Mouse (Mus musculus) adrenal gland, postnatal 25 days (tissue): ENCODE results near the gene Ap5s1. TPM values are rescaled to one million over a fixed set of nuclear protein-coding genes. Genes with fewer than 3 reads are reported as not detected.

ENCODE experiments used
- DNase-seq: peaks from one replicate; pipeline ENCODE4 v3.0.0; 2021; ENCODE audit warnings: mixed read lengths
- long read RNA-seq: library from polyadenylated mRNA; stranded (forward); transcript quantifications from one replicate; pipeline ENCODE4 v2.0.0, GENCODE M21; 2021
- total RNA-seq: library from RNA; stranded (reverse); gene quantifications from 2 replicates; pipeline ENCODE4 v1.2.3, GENCODE M21; 2021

The Ap5s1 gene
- 18.6 and 24.5 TPM in 2 replicates for total RNA-seq
- long read RNA-seq, transcript Ap5s1-205 (2 exons, 868 nt), result major isoform, 11 of 29 reads
- long read RNA-seq, transcript Ap5s1-203 (3 exons, 1,521 nt), result minor isoform, 10 of 29 reads
- long read RNA-seq, partial matches to known transcripts, result 1 of 29 reads
- long read RNA-seq, other reads (novel, unspliced or antisense), result 5 of 29 reads

GRCm38 (mm10) chr2:131206778-131207177 lies at the start of gene Ap5s1:
Ap5s1 (plus strand) TSS chr2:131207078.
- no peak for DNase-seq

DNA sequence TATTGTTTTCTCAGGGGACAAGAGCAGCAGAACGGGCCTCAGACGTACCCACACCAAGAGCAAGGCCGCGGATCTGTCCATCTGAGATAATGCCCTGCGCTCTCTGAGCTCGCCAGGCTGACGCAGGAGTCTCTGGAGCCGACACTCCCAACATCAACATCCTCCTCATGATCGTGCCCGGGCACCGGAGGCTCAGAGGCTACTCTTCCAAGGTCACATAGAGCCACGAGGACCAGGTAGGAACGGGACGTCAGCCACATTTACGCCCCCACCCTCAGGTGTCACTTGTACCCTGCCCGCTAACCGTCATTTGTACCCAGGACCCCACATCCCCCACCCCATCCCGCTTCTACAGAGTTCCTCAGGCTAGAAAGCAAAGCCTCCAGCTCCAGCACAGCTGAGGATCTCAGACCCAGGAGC lies 47.4 kb upstream of the Ap5s1 start:
- DNase-seq, result peak; percentile 40

GRCm38 (mm10) chr2:131159938-131160581 lies 46.8 kb upstream of the Ap5s1 start, which contains the start of gene 1700037H04Rik:
1700037H04Rik (minus strand) TSS chr2:131160081.
- DNase-seq, result peak; percentile 95

GRCm38 (mm10) chr2:131160671-131161111 lies 46.2 kb upstream of the Ap5s1 start:
- DNase-seq, result no peak

- no peak for DNase-seq
Measured at GRCm38 (mm10) chr2:131163924-131164323, 43.0 kb upstream of the Ap5s1 start.

- DNase-seq, result no peak
Measured at GRCm38 (mm10) chr2:131166172-131166571, 40.7 kb upstream of the Ap5s1 start.

- DNase-seq, result no peak
Measured at GRCm38 (mm10) chr2:131167984-131168383, 38.9 kb upstream of the Ap5s1 start.

DNA sequence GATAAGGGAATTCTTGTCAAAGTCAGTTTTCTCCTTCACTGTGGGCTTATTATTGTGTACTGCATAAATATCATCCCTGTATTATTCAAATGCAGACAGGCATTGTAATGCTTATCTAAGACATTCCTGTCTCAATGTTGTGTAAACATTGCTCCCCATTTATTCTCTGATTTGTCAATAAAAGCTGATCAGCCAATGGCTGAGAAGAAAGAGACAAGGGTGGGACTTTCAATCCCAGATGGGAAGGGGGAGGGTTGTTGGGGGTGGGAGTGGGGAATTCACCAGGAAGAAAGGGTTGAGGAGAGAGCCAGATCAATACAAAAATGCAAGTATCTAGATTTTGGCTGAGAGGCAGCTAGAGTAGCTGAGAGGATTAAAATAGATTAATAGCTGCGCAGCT lies 38.0 kb upstream of the Ap5s1 start:
- no peak for DNase-seq

GRCm38 (mm10) chr2:131170936-131171335 lies 35.9 kb upstream of the Ap5s1 start:
- no peak for DNase-seq

DNA sequence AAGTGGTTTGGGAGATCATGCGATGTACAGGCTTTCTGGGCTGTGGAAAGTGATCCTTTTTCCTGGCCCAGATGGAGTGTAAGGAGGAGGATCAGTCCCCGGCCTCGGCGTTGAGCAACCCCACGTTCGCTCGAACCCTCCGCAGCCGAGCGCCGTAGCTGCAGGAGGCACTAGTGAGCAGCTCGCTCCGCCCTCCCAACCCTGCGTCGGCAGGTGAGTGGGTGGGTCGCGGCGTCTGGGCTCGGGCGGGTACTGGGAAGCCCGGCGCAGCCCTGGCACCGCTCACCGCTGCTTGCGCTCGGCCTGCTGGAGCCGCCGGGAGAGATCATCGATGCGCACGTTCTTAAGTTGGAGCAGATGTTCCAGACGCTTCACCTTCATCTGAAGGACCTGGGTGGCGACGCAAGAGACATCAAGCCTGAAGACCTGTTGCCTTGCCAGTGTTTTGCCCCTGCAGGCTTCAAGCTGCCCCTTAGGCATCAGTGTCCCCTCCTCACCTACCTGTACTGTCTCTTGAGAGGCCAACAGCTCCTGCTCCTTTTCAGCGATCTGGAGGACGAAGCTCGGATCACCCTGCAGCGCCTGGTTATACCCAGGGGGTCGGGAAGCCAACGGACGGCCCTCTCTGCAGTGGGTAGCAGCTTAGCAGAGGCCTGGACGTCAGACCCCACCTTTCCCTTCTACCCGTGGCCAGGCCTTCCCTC lies 35.3 kb upstream of the Ap5s1 start:
- DNase-seq, result peak; percentile 78

- no peak for DNase-seq
Measured at GRCm38 (mm10) chr2:131172322-131172721, 34.6 kb upstream of the Ap5s1 start.

GRCm38 (mm10) chr2:131174700-131175099 lies 32.2 kb upstream of the Ap5s1 start:
- DNase-seq, result peak; percentile 24

GRCm38 (mm10) chr2:131175286-131175944 lies 31.5 kb upstream of the Ap5s1 start:
- DNase-seq, result no peak

- DNase-seq, result no peak
Measured at GRCm38 (mm10) chr2:131175945-131176309, 31.0 kb upstream of the Ap5s1 start.

- no peak for DNase-seq
Measured at GRCm38 (mm10) chr2:131176491-131176890, 30.4 kb upstream of the Ap5s1 start.

GRCm38 (mm10) chr2:131177932-131178331 lies 28.9 kb upstream of the Ap5s1 start:
- DNase-seq, result no peak

DNA sequence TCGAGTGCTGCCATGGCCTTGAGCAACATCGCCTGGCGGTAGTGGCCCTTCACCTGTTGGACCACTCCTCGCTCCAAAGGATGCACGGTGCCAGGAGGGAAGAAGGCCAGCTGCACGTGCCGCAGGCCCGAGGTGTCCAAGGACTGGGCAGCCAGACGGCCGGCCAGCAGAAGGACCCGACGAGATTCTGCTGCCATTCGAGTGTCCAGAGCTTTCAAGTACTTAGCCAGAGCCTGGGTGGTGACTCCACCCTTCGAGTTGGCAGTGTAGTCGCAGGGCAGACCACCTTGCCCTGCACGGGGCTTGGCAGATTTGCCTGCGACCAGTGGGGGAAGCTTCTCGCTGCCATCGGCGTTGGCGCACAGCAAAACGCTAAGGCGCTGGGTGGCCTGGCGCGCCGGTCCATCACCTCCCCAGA lies 28.0 kb upstream of the Ap5s1 start:
- peak; percentile 13 for DNase-seq

DNA sequence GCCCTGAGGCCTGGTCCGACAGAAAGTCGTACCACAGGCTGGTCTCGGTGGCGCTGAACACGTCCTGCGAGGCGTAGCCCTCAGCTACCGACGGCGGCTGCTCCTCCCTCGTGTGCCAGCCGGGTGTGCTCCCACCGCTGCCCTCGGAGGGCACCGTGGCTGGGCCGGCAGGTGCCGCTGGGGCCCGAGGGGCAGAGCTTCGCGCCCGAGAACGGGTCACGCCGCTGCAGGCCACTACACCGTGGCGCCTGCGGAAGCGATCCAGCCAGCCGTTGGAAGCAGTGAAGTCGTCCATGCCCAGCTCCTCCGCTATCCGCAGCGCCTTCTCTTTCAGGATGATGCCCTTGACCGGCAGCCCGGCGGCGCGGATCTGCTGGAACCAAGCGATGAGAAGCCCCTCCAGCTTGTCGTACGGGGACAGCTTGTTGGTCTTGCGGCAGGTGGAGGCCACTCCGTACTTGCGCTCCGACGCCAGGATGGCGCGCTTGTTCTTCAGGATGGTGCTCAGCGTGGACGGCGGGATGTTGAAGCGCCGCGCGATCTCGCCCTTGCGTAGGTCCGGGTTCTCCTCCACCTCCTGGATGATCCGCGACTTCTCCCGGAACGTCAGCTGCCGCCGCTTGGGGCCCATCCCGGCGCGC lies 27.5 kb upstream of the Ap5s1 start:
- peak; percentile 49 for DNase-seq

- peak; percentile 88 for DNase-seq
Measured at GRCm38 (mm10) chr2:131179990-131180587, 26.8 kb upstream of the Ap5s1 start, which contains the start of gene Cenpb. Cenpb (minus strand) TSS chr2:131180067.

- no peak for DNase-seq
Measured at GRCm38 (mm10) chr2:131186343-131186742, 20.5 kb upstream of the Ap5s1 start.

GRCm38 (mm10) chr2:131186771-131187601 lies 19.9 kb upstream of the Ap5s1 start, which contains the start of the genes Cdc25b and Spef1:
Cdc25b (plus strand) TSS chr2:131186949.
Spef1 (minus strand) TSS chr2:131187282.
- peak; percentile 86 for DNase-seq
